Mouse (Mus musculus) adrenal gland, postnatal 25 days (tissue): ENCODE results near the gene Sp6. TPM values are rescaled to one million over a fixed set of nuclear protein-coding genes. Genes with fewer than 3 reads are reported as not detected.

Source experiments
- DNase-seq: peaks from one replicate; pipeline ENCODE4 v3.0.0; 2021; ENCODE audit warnings: mixed read lengths
- total RNA-seq: library from RNA; stranded (reverse); gene quantifications from 2 replicates; pipeline ENCODE4 v1.2.3, GENCODE M21; 2021

The Sp6 gene
- total RNA-seq, 1 experiment from 2014 or later: 0.39 TPM

DNA sequence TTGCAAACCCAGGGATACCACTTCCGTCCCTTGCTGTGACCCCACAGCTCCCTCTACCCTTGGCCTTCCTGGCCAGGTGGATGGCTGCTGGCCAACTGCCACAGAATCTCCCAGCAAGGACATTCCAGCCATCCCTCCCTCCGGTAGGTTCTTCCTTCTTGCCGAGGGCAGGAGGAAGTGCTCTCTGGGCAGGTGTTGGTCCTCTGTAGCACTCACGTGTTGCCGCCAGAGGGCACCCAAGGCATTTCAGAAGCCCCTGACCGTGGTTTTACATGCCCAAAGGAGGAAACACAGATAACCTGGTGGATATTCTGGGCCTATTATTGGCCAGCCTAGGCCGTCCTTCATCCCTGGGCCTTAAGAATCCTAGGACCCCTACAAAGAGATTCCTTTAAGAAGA, 30.8 kb upstream of the Sp6 start:
- peak; percentile 80 for DNase-seq

GRCm38 (mm10) chr11:96982859-96983258, 30.3 kb upstream of the Sp6 start, which contains the start of gene Sp2:
Sp2 (minus strand) TSS chr11:96982959.
- no peak for DNase-seq

GRCm38 (mm10) chr11:96984903-96985302, 28.3 kb upstream of the Sp6 start:
- DNase-seq: no peak

- no peak for DNase-seq
These were observed 26.7 kb upstream of the Sp6 start for GRCm38 (mm10) chr11:96986463-96986862.

- DNase-seq: peak; percentile 26
These were observed 25.1 kb upstream of the Sp6 start for GRCm38 (mm10) chr11:96987873-96988655.

DNA sequence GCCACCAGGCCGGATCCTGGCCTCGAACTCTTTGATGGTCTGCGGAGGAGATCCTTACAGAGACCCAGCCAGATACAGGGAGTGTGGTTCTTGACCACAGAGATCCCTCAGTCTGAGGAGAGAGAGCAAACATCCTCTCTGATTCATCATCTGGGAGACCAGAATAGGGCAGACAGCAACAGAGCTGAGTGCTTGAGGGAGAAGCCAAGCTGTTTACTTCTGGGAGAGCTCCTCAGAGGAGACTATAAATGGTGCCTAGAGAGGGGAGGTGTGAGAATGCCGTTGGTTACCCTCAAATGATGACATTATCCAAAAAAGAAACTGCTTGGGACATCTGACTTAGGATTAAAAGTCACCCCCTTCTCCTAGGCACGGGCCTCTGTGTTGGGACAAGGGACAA, 21.7 kb upstream of the Sp6 start:
- DNase-seq: no peak

GRCm38 (mm10) chr11:96992722-96993311, 20.4 kb upstream of the Sp6 start:
- DNase-seq: no peak

DNA sequence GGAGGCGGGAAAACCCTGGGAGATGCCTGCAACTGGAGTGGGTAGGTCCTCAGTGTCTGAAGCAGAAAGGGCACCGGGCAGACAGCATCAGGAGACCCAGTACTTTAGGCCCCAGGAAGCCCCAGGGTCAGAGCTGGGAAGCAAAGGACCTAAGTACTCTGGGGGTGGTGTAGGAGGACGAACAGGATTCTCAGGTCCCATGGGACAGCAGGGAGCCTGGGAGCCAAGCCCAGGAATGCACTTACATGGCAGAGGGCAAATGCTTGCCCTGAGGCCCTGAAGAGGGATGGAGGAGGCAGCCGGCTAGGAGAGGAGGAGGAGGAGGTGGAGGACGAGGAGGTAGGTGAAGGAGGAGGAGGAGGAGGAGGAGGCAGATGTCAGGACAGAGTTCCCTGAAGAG, 18.2 kb upstream of the Sp6 start:
- DNase-seq: no peak

GRCm38 (mm10) chr11:96995836-96996772, 17.1 kb upstream of the Sp6 start:
- DNase-seq: no peak

DNA sequence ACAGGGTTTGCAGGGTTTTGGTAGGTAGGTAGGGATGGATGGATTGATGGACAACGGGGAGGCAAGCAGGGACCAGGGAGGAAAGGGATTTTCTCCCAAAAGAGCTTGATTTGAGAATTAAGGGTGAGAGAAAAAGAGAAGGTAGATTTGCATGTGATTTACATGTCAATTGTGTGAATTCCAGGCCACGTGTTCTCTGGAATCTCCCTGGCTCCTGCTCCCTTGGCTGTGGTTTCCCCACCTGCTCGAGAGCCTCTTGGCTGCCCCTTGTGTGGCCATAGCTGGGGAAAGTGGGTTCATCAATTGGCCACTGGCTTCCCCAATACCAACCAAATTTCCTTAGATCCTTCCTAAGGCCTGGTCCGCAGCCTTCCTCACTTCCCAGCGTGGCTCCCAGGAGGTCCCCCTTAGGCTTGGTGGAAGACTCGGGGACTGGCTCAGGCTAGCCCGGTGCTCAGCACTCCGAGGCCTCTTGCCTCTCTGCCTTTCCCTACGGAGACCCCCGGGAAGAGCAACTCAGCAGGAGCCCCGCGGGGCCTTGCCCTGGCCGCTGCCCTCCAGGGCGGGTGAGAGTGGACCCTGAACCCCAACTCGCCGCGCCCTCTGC, 16.3 kb upstream of the Sp6 start:
- DNase-seq: no peak

- DNase-seq: peak; percentile 52
These were observed 15.7 kb upstream of the Sp6 start for GRCm38 (mm10) chr11:96997380-96997956.

DNA sequence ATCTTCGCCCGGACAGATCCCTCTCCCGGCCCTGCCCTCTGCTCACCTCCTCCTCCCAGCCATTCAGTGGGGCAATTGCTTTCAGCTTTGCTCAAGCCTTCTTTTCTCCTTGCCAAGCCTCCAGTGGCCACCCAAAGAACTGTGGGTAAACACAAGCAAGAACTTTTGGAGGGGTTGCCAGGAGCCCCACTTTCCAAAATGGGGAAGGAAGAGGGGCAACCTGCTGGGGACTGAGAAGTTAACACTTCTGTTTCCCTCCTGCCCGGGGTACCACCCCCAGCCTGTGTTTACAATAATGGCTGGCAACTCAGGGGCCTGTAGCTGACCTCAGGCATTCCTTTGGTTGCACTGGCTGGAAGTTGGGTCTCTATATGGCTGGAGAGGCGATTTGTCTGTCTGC, 10.0 kb upstream of the Sp6 start:
- DNase-seq: no peak

- no peak for DNase-seq
These were observed 6.0 kb upstream of the Sp6 start for GRCm38 (mm10) chr11:97007093-97007794.

DNA sequence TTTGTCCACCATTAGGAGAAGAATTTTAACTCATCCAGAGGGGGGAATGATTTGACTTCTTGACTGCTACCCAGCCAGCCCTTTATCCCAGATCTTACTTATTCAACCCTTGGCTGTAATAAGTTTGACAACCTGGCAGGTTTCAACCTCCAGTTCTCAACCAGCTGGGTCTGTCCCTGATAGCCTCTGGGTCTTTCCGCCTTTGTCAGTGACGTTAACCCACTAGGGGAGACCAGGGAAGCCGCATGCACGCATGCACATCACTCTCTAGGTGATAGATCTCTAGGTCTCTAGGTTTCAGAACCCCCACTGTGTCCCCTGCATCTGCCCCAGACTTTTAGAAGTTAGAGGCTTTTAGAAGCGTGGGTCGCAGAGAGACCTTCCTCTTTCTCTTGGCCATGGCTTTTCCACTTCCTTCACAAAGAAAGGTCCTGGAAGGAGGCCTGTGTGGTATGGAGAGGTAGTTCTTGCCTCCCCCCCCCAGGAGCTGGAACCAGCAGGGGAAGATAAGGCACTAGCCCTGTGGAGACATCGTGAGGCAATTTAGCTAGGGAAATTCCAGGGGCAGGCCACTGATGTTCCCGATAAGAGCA, 3.9 kb upstream of the Sp6 start:
- no peak for DNase-seq

GRCm38 (mm10) chr11:97017696-97018582, 4.7 kb downstream of the Sp6 start:
- DNase-seq: no peak

DNA sequence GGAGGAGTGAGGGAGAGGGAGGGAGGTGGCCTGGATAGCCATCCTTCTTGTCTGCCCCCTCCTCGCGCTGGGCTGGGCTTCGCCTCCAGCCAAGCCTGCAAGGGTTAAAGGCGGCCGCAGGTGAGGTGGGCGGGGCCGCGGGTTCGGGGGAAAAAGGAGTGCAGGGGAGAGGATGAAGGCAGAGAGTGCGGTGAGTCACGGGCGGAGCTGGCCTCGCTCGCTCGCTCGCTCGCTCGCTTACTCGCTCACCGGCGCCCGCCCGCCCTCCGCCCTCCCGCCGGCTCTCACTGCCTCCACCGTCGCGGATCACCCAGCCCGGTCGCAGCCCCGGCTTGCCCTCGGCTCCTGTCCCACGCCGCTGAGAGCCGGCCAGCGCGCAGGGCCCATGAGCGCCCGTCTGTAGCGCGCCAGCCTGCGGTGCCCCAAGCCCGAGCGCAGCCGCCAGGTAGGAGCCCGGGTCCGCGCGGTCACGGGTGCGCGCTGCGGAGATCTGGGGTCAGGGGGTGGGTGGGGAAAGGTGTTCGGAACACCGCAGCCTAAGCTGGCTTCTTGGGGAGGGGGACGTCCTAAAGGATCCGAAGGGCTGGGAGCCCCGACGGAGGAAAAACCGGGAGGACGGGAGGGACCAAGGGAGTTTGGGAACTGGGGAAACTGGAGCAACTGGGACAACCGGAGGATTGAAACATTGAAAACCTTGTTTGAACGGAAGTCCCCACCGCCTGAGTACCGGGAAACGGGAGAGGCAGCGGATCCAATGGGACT, 5.6 kb downstream of the Sp6 start:
- peak; percentile 47 for DNase-seq

- no peak for DNase-seq
These were observed 6.1 kb downstream of the Sp6 start for GRCm38 (mm10) chr11:97019345-97019708.

DNA sequence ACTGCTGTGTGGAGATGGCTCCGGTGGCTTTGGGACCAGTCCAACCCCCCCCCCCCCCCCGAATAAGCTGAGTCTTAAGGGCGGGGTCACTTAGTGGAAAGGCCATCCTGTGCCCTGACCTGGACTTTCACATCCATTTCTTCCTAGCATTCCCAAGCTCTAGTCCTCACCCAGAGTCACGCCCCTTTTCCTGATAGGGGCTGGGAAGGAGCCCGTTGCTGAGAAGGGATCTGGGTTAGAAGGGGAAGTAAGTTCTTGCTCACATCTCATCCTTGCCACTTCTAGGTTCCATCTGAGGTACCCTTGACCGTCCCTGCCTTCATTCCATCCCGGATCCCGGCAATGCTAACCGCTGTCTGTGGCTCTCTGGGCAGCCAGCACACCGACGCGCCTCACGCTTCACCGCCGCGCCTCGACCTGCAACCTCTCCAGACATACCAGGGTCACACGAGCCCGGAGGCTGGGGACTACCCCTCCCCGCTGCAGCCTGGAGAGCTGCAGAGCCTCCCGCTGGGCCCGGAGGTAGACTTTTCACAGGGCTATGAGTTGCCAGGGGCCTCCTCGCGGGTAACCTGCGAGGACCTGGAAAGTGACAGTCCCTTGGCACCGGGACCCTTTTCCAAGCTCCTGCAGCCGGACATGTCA, 8.0 kb downstream of the Sp6 start:
- no peak for DNase-seq
